Mouse (Mus musculus): ENCODE measurements around the gene Cyp2f2.

Cyp2f2 gene

DNA sequence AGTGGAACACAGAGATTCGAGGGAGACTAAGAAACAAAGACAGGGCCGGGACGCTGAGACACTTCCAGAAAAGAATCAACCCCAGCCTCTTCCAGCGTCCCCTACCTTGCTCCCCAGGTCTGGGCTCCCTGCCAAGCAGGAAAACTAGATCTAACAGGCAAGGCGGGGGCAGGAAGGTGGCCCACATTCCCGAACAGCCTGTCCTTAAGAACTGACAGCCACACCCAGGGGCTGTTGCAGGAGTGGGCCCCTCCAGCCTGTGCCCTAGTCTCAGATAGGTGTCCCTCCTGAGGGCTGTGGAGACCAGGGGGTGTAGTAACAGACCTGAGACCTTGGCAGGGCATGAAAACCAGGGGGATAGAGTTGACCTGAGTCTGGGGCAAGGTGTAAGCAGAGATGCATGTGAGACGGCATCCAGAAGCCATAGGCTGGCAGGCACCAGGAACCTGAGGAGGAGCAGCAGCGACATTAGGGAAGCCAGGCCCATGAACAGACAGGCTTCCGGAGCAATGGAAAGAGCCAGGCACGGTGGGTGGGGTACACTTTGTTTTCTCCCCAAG, 33.6 kb downstream of the Cyp2f2 start, which contains the start of gene Cyp2t4:
Gene Cyp2t4 (plus strand): TSS at position 510 of the 560 bp plus-strand sequence.
- DNase-seq (ENCODE audit: low read depth) = no peak

DNA sequence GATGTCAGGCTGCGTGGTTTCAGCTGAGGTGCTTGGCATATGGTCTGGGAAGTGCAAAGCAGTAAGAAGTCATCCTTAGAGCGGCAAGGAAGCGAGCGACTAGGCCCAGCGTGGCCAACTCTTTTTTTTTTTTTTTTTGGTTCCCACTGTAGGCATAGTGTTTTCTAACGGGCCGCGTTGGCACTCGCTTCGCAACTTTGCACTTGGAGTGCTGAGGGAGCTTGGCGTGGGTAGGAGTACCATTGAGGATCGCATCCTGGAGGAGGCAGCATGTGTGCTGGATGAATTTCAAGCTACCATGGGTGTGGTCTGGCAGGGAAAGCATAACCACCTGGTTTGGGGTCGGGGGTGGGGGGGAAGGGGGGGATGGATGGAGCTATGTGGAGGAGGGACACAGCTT, 36.3 kb downstream of the Cyp2f2 start:
- DNase-seq (ENCODE audit: low read depth) = no peak

DNA sequence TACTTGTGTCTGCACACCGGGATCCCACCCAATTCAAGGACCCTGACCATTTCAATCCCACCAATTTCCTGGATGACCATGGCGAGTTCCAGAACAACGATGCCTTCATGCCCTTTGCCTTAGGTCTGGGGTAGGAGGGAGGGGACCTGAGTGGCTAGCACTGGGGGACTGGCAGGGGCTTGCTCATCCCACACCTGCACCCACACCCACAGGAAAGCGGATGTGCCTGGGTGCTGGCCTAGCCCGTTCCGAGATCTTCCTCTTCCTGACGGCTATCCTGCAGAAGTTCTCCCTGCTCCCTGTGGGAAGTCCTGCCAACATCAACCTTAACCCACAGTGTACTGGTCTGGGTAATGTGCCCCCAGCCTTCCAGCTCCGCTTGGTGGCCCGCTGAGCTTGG, 38.5 kb downstream of the Cyp2f2 start:
- DNase-seq (ENCODE audit: low read depth) = no peak

DNA sequence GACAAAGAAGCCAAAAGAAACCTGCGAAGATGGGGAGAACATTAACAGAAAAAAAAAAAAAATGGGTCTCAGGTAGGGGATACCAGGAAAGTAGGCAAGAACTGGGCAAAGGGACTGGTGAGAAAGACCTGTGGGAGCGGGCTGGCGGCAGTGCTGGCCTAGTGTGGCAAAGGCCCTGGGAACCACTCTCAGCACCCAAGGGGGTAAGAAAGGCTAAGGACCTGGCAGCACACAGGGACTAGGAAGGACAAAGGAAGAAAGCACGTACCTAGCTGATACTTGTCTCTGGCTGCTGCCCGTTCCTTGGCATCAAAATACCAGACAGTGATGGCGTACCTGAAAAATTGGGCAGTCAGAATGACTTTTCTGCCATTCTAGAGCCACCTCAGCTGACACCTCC, 39.5 kb downstream of the Cyp2f2 start:
- DNase-seq (ENCODE audit: low read depth) = no peak

DNA sequence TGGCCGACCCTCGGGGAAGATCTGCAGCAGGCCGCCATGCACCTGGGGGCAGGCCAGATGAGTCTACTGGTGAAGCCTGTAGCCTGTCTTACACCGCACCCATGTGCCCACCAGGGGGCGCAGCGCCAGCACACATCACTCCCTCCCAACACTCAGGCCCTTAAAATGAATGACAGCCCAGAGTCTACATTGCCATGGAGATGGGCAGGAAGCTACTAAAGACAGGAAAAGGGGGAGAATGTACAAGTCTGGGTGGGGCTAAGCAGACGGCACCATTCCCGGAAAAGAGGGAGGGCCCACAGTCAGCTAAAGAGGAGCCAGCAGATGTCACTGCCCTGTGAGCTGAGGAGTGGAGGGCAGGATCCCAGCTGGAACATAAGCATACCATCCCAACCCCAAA, 40.2 kb downstream of the Cyp2f2 start:
- peak; percentile 95 for DNase-seq (ENCODE audit: low read depth)

DNA sequence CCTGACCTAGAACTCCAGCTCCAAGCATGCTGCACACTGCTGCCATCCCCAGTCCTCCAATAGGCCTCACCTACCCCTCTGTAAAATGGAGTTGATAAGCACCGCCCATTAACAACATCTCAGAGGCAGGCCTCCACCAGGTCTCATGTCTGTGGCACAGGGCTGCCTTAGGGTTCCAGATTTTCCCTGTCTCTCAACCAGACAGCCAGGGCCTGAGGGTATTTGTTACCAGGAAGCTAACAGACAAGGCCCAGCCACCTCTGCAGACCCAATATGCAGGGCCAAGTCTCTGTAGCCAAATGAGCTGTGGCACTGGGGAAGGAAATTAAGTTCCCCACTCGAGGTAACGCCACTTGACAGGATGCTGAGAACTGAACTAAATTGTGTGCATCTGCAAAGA, 41.2 kb downstream of the Cyp2f2 start:
- DNase-seq (ENCODE audit: low read depth) = no peak

DNA sequence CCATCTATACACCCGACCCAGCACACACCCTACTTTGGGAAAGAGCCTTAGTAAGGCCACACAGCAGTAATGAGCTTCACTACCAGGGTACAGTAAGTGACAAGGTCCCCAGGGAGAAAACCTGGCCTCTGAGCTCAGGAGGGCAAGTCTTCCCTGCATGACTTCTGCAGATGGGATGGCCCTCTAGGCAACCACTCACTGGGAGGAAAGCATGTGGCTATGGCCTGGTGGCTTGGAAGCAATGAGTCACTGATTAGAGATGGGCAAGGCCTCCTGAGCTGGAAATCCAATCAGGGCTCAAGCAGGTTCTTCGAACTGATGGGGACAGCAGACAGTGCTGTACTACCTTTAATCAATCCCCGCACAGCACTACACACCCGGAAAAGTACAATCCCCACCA, 42.0 kb downstream of the Cyp2f2 start:
- peak; percentile 88 for DNase-seq (ENCODE audit: low read depth)

DNA sequence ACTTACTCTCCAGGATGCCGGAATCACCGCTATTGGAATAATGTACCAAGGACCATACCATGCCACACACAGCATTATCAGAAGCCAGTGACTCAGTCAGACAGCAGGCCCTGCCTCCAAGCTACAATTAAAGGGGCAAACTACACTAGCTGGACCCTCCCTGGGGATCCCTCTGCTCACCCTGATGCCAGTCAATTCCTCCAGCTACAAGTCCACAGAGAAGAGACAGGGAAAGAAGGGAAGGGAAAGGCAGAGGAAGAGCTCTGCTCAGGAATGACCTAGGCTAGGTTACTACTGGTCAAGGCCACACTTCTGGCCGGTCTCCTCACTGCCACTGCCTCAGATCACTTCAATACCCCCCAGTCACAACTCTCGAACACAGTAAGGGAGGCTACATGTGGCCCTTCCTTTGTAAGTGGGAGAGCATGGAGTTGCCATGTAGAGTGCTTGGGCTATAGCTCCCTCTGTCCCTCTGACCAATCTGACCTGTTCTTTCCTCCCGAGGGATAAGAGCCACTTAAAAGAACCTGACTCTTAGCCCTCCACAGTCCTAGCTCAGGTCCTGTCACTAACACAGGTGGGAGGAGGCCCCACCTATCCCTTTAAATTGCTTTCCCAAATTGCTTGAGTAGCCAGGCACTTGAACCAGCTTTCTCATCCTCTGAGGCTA, 43.2 kb downstream of the Cyp2f2 start:
- DNase-seq (ENCODE audit: low read depth) = no peak

DNA sequence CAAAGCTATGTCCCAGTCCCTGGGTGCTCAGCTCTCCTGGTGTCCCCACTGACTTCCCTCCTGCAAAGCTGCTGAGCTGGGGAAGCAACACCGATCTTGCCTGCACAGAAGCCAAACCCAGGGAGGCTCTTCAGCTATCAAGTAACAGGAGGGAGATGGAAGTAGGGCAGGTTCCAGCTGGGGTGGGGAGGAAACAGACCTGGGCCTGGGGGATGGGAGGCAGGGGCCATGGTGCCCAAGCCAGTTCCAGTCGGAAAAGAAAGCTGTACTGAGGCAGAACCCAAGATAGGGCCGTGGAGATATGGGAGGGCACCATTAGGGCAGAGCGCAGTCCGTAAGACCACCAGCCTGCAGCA, 43.7 kb downstream of the Cyp2f2 start:
- DNase-seq (ENCODE audit: low read depth) = no peak

DNA sequence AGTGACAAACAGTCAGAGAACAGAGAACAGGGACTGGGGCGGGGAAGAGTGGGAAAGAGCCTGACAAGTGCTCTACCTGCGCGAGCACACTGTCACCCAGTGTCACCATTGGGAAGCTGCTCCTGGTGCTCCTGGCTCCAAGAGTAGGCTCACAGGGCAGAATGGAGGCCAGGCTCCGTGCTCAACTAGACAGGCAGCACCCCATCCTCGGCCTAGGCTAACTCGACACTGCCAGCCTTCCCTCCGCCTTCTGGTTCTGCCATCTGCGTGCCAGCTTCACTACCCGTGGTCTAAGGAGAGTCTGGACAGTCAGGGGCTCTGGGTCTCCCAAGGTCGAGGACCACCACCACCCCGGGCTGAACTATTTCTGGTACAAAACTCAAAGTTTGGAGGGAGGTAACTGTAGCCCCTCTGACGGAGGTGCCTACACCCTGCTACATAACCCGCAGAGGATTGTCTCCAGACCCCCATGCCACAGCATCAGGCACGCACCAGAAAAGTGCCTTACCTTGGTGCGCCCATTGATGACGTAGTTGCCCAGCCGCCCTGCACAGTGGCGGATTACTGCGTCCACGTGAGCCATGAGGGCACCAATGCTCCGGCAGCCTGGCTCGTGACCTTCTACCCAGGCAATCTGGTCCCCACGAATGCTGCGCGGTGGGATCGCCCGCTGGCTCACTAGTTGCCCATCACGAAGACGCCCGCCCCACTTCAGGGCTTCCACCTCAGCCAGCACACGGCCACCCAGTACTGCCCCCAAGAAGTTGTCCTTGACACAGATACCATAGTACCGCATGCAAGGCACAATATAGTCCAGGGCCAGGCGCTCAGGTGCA, 44.6 kb downstream of the Cyp2f2 start:
- no peak for DNase-seq (ENCODE audit: low read depth)

DNA sequence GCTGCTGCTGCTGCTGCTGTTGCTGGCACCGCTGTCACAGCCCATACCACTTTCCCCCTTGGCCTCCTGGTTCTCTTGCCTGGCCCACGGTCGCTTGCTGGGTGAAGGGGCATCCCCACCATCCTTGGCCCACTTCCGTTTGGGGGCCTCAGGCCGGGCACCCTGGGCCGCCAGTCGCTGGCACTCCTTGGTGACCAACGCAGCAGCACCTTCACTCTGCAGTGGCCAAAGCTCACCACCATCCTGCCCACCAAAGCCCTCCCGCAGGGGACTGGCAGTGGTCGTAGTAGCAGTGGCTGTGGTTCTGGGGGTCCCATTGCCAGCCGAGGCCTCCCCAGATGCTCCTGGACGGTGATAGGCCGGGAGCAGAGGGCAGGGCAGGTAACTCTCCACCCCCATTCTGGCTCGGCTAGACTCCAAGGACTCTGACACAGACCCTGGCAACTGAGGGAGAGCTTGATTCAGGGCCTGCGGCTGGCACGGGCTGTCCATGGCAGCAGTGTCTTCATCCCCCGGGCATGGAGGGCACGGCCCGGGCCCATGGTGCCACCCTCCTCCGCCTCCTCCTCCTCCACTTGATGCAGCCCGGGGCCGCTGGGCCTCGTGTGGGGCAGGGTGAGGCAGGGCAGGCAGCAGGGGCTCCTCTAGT, 45.4 kb downstream of the Cyp2f2 start:
- DNase-seq (ENCODE audit: low read depth) = no peak

DNA sequence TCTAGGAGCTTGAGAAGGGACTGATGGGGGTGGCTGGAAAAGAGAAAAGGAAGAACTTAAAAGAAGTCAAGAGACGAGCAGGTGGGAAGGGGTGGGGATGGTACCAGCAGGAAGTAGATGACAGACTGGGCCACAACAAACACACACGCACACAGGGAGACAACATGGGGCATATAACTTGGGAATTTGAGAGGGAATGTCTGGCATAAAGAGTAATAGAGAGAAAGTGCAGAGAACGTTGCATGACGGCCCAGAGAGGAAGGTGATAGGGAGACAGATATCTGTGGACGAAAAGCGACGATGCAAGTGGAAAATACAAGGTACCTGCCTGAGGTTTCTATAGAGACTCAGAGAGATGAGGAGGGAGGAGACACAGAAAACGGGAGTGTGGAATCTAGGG, 46.0 kb downstream of the Cyp2f2 start:
- no peak for DNase-seq (ENCODE audit: low read depth)

DNA sequence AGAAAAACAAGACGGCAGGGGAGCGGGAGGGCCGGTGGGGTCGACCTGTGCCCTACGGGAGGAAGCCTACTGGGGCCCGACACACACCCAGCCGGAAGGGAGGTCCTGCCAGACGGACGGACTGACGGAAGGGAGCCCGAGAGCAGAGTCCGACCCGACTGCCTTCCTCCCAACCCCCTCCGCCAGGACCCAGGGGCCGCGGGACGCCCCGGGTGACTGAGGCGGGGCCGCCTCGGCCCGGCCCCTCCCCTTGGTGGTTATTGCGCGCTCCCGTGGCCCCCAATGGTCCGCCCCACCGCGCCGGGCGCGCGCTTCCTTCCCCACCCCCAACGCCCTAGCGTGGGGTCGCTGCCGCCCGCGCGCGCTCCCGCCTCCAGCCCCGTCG, 46.5 kb downstream of the Cyp2f2 start:
- peak; percentile 82 for DNase-seq (ENCODE audit: low read depth)

DNA sequence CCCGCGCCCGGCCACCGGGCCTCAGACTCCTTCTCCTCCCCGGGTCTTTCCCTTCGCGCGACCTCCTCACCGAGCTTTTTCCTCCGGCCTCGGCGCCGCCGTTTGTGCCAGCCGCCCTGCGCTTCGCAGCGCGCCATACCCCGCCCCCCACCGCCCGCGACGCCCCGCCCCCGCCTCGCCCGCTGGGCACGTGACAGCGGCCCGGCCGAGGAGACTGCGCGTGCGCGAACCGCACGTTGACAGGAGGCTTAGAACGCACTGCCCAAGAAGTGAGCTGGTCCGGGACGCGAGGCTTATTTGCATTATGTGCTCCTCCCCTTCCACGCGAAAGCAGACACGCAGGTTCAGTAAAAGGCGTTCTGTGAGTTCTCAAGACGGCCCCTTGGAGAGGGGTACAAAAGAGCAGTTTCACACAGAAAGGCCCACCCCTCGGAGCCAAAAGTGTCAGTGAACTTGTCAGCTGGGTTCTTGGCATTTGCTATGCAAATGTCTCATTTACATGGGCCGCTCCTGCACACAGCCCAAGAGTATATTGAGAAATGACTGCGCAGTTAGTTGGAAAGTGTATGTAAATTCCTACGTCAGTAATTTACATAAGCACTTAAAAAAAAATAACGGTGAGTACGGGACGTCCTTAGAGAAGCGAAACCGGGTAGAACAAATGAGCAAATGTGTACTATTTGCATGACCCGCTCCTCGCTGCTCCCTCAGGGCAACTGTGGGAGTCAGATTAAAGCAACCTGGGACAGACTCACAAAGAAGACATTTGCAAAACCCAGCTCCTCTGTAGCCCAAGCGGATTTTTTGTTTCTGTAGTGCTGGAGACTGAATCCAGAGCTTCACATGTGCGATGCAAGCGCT, 47.1 kb downstream of the Cyp2f2 start, which contains the start of gene Egln2:
Gene Egln2 (minus strand): TSS at position 189 of the 861 bp plus-strand sequence.
- peak; percentile 98 for DNase-seq (ENCODE audit: low read depth)

DNA sequence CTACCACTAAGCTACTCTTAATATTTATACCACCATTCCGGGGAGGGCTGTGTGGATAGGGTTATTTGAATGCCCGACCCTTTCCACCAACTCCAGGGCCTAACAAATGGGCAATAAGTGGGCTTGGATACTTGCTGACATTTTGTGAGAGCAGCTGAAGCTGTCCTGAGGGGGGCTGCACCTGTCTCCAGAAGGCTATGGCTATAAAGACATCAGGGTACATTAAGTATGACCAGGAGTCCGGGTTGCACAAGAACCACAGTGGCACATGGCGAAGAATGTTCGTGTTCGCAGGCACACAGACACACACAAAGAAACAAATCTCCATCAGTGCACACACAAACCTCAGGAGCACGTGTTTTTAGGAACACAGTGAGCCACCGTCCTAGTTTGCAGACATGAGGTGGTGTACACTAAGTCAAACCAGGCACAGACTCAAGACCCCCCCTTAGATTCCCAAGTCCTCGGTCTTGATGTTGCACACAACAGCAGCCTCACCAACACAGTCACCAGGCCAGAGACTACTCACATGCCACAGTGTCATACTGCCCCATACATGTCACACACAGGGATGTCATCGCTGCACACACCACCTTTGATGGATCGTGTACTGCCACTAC, 47.9 kb downstream of the Cyp2f2 start:
- no peak for DNase-seq (ENCODE audit: low read depth)

DNA sequence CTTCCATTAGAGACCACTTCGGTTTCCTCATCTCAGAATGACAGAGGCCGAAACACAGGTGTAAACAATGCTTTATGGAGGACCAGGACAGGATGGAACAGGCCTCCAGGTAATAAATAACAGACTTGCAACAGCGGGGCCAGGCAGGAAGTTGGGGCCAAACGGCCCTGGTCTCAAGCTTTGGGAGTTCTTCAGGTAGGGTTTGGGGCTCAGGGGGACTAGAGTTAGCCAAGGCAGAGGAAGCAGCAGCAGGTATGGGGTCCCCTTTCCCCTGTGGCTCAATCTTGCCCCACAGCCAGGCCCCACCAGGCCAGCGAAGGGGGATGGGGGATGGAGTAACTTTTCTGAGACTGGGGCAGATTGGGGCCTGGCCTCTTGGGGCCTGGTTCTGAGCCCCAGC, 48.7 kb downstream of the Cyp2f2 start:
- DNase-seq (ENCODE audit: low read depth) = no peak

DNA sequence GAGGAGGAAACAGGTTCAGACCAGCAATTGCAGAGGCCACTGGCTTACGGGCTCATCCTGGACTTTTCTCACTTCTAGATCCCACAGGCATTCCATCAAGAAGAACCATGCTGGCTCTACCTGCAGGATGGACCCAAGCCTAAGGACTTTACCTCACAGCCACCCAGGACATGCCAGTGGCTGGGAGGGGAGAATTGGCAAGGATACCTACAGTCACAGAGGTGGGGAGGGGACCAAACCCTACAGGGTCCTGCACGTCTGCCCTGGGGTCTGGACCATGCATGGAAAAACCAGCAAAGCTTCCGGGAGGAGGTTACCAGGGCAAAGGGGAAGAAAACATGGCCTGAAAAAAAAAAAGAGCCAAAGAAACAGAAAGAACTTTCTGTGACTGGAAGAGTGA, 51.3 kb downstream of the Cyp2f2 start:
- no peak for DNase-seq (ENCODE audit: low read depth)

DNA sequence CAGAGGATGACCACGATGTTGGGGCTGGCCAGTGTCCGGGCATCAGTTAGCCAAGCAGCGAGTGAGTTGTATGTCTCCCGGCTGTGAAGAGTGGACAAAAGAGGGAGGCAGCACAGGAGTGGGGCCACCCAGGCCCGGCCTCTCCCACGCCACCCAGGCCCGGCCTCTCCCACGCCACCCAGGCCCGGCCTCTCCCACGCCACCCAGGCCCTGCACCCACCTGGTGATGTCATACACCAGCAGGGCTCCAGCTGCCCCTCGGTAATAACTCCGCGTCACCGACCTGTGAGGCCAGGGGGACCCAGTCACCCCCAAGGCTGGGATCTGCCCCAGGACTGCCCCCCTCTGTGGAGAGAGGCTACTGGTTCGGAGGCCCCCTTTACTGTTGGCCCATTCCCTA, 54.8 kb downstream of the Cyp2f2 start:
- no peak for DNase-seq (ENCODE audit: low read depth)

DNA sequence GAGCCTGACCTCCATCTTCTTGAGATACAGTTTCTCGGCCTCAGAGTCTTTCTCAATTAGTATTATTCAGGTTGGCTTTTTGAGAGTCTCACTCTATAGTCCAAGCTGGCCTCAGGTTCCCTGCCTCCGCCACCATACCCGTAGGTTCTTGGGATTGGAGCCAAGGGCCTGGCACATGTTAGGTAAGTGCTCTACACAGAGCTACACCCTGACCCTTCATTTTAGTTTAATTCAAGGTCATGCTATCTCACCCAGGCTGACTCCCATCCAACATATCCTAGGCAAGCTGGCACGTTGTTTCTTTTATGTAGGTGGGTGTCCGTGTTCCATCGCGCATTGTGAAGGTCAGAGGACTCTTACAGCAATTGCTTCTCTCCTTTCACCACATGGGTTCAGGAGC, 55.2 kb downstream of the Cyp2f2 start:
- DNase-seq (ENCODE audit: low read depth) = no peak

DNA sequence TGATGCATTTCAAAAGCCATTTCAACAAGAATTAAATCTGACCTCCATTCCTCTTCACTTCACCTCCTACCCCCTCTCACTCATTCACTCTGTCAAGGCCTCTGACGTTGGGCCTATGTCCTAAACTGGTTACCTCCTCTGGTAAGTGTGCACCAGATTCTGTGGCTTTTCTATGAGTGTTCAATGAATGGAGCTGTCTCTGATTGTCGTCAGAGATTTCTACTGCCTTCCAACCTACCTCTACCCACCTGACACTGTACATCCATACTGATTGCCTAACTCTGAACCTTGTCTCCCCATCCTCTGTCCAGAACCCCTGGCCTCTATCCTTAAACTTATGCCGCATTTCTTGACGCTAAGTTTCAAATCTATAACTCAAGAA, 58.2 kb downstream of the Cyp2f2 start:
- DNase-seq (ENCODE audit: low read depth) = no peak
